Mouse (Mus musculus) spleen, postnatal 10 days (tissue): Measurements from ENCODE around the gene Tmem145.
"Not testable (repeated sequence)": the region's sequence is repeated elsewhere in the genome, so short reads cannot be mapped to it uniquely, and the experiment has no call there.

Source experiments
- DNase-seq, 2 experiments: peaks; one replicate each; pipeline ENCODE4 v3.0.0; 2021 to 2022; ENCODE audit warnings: low spot score in 2 of 2

Tmem145 gene

GRCm38 (mm10) chr7:25305956-25306613, at the start of gene Tmem145:
Tmem145 (plus strand) TSS chr7:25306106.
- DNase-seq, result peak in 1 of 2 experiments; percentile 57

DNA sequence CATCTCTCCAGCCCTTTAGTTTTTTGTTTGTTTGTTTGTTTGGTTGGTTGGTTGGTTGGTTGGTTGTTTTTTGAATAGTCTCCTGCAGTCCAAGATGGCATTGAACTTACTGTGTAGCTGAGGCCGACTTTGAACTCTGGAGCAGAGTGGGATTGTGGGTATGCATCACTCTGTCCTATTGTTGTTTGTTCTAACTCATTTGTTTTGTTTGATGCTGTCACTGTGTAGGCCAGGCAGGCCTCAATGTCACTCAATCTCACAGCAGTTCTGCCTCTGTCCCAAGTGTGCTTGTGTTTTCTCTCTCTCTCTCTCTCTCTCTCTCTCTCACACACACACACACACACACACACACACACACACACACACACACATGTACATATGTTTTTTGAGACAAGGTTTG, 44.0 kb upstream of the Tmem145 start:
- DNase-seq, result no peak

DNA sequence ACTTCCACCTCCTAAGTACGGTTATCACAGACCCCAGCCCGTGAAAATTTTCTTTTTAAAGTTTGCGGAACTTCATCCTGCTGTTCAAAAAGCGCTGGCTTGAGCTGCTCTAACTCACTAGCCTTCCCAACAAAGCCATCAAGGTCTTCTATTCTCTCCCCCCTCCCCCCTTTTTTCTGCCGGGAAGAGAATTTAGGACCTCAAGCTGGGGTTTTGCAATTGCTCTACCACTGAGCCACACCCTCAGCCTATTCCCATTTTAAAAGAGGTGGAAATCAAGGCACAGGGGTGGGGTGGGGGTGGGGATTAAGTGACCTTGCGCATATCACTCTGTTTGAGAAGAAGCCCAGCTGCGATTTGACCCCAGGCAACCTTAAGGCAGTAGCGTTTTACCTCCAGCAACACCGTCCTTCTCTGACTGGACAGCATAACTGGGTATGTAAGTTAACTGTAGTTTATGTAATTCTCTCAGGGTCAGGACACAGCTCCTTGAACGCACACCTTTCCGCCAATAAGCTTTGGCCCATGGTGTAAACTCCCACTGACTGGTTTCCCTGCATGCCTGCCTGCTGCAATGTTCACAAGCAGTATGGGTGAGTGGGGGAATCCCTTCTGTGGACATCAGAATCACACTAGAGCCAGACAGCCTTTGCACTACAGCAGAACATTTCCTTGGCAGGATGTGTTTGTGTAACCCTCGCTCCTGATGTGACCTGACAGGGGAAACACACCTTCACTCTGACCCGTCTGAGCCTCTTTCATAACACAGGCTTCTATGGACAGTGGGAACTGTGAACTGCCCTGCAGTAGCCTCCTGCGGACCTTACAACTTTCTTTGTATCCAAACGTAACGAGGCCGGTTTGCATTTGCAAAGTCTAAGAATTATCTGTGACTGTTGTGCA, 41.7 kb upstream of the Tmem145 start:
- DNase-seq, result no peak

DNA sequence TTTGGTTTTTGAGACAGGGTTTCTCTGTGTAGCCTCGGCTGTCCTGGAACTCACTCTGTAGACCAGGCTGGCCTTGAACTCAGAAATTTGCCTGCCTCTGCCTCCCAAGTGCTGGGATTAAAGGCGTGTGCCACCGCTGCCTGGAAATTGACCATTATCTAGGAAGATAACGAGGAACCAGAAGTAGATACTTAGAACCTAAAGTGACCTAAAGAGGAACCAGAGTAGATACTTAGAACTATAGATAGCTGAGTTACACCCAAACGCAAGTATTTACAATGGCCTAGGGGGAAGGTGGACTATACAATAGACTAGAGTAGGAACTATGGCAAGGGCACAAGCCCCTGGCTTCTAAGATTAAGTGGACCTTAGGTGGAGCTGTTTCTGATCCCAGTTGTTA, 40.2 kb upstream of the Tmem145 start:
- not testable (repeated sequence) for DNase-seq

GRCm38 (mm10) chr7:25266180-25266962, 39.5 kb upstream of the Tmem145 start:
- DNase-seq, result no peak

DNA sequence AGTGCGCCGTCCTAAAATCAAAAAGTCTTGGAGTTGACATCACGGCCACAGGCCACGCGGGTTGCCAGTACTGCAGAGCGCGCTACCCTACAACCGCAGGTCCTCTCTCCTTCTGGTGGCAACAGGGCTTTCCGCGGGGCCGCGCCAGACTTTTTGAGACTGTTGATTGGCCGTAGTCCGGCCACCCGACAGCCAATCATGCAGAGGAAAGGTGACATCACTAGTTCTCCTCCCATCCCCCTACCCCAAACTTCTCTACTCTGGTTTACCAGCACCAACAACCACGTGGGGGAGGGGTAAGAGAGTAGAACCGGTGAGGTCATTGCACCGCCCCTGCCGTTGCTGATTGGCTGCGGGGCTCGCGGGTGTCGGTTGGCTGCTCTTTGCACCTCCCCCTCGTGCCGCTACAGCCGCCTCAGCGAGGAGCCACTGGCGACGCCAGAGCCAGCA, 38.6 kb upstream of the Tmem145 start, which contains the start of gene Cic:
TSS of gene Cic (plus strand) at position 404 of the 450 bp plus-strand sequence.
- DNase-seq, result peak in 1 of 2 experiments; percentile 97

- peak; percentile 98 to 99 for DNase-seq
Measured at GRCm38 (mm10) chr7:25267751-25268463, 38.0 kb upstream of the Tmem145 start.

DNA sequence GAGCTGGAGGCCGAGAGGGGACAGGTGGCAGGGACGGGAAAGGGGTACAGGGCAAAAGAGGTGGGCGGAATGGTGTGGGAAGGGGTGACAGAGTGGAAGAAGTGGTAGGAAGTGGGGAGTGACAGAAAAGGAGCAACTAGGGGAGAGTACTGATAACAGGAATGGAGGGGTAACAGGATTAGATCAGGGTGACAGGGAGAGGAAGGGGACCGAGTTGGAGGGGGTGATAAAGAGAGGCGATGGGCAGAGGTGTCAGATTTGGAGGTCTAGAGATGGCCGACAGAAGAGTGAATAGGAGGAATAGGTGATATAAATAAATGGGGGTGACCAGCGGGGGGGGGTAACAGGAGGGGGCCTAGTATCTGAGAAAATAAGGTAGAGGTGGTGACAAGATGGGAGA, 37.3 kb upstream of the Tmem145 start:
- no peak for DNase-seq

- DNase-seq, result peak; percentile 40 to 48
Measured at GRCm38 (mm10) chr7:25269029-25269428, 36.9 kb upstream of the Tmem145 start.

DNA sequence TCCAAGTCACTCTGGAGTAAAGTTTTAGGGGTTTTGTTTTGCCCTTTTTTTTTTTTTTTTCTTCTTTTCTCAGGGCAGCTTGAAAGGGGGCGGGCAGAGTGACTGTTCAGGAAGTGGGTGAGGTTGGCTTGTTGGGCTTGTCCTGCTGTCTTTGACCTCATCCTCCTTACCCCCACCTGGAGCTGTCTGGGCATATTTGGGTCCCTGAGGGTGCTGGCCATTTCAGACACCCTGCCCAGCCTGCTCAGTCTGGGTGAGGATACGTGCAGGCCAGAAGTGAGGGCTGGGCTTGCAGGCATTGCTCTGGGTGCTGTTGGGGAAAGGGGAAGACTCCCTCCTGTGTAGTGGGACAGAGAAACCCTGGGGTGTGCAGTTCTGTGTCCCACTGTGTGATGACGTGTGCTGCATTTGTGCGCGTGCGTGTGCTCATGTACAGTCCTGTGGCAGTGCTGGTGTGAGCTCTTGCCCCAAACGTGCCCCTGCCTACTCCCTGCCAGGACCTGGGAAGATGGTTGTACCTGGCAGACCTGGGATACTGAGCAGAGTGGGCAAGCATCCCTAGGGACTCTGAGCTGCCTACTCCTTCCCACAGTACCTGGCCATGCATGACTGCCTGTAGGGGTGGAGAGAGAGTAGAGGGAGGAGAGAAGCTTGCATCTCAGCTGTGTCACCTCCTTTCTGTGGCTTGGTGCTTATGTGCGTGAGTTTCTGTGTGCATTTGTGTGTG, 36.2 kb upstream of the Tmem145 start:
- DNase-seq, result peak in 1 of 2 experiments; percentile 41

DNA sequence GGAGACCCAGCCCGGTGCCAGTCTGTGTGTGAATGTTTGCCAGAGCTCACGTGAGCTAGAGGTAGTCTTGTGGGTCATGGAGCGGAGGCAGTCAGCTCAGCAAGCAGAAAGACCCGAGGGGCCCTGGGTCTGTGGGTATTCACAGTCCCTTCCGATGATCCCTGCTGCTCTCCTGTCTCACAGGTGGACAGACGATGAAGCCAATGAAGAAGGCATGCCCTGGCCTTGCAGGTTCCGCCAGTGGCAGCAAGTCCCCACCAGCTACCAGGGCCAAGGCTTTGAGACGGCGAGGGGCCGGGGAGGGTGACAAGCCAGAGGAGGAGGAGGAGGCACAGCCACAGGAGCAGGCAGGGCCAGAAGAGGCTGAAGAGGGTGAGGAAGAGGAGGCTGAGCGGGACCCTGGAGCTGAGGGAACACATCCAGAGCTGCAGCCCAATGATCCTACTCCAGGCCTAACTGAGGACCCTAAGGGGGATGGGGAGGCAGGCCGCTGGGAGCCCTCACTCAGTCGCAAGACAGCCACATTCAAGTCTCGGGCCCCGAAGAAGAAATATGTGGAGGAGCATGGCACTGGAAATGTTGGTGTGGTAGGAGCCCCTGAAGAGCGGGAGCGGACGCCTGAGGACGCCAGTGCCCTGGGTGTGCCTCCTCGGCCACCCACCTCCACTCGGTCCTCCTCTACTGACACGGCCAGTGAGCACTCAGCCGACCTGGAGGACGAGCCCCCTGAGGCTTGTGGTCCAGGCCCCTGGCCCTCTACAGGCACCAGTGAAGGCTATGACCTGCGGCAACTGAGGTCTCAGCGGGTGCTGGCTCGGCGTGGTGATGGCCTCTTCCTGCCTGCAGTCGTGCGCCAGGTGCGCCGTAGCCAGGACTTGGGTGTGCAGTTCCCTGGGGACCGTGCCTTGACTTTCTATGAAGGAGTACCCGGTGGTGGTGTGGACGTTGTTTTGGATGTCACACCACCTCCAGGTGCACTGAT, 35.0 kb upstream of the Tmem145 start:
- DNase-seq, result peak; percentile 16 to 26

- peak; percentile 14 to 23 for DNase-seq
Measured at GRCm38 (mm10) chr7:25271651-25272444, 34.1 kb upstream of the Tmem145 start.

GRCm38 (mm10) chr7:25272445-25273258, 33.3 kb upstream of the Tmem145 start:
- peak in 1 of 2 experiments; percentile 4 for DNase-seq

- DNase-seq, result peak; percentile 34 to 42
Measured at GRCm38 (mm10) chr7:25273259-25274241, 32.4 kb upstream of the Tmem145 start.

GRCm38 (mm10) chr7:25274571-25274970, 31.3 kb upstream of the Tmem145 start:
- DNase-seq, result peak in 1 of 2 experiments; percentile 39

DNA sequence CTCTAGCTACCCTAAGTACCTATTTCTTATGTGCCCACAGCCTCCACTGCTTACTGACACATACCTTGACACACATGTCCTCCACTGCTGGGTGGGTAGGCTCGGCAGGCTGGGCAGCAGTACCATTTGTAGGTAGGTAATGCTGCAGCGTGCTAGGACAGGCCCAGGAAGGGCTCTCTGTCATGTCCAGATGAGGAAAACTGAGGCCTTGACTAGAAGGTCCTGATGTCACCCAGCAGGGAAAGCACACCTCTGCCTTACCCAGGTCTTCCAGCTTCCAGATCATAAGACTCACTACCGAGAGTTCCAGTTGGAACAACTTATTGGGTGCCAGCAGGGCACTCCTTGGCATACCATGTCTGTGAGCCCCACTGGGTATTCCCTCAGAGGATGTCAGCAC, 30.9 kb upstream of the Tmem145 start:
- peak in 1 of 2 experiments; percentile 31 for DNase-seq
